Mouse (Mus musculus): ENCODE measurements around the gene Dsel. TPM values are rescaled to one million over a fixed set of nuclear protein-coding genes. Genes with fewer than 3 reads are reported as not detected.

The Dsel gene
- polyA plus RNA-seq, 1 experiment from 2014 or later = 14.2 TPM

GRCm38 (mm10) chr1:111833583-111834225, 31.0 kb downstream of the Dsel start:
- Histone ChIP-seq H3K9ac (ENCODE audit: low read length) (no peak overlapping the region), H3K36me3 (ENCODE audit: control insufficient read depth, insufficient read depth, low read length) (no peaks in the 10 kb centered on the region), H3K4me3 (ENCODE audit: low read depth, low read length) (no peak overlapping the region), H3K27ac (replicated peaks; ENCODE audit: low read depth, low read length) (no peak overlapping the region), H3K4me2 (ENCODE audit: low read depth, severe bottlenecking) (no peak overlapping the region), H3K9me3 (ENCODE audit: control insufficient read depth, low read length) (no peaks in the 10 kb centered on the region), H3K27me3 (ENCODE audit: control insufficient read depth, insufficient read depth, low read length) (no peaks in the 10 kb centered on the region), H3K4me1 (ENCODE audit: control insufficient read depth, insufficient read depth, low read length) (no peaks in the 10 kb centered on the region)
- ATAC-seq (ENCODE audit: insufficient number of reproducible peaks, low FRiP score, low TSS enrichment, low read depth) (no peak), DNase-seq (ENCODE audit: low spot score) (no peak)
- WGBS = 72% methylated on average over 2 of the region's 2 CpGs
